Mouse (Mus musculus) testis, postnatal 14 days (tissue): ENCODE measurements around the gene Trabd.

ENCODE experiments used
- DNase-seq: peaks from one replicate; pipeline ENCODE4 v3.0.0; 2021; ENCODE audit warnings: low spot score

Trabd gene

DNA sequence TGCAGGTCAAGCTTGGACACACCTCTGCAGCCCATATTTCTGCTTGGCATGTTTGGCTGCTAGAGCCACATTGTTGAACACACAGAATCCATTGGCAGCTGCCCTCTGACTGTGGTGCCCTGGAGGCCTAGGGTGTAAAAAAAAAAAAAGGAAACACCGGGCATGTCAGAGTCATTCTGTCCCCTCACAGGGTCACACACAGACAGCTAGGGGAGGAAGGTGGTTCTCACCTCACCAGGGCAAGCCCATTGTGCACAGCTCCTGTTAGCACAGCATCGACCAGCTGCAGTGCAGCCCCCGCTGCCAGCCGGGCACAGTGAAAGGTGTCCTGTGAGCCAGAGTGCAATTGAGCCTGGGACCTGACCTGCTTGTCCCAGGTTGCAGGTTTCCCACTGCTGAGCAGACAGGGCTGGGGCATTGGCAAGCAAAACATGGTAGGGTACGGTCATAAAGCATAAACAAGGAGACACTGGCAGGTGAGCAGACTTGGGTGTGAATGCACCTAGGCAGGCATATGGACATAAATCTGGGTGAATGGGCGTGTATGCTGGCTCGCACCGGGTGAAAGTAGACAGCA, 52.5 kb downstream of the Trabd start:
- DNase-seq: no peak

- peak; percentile 72 for DNase-seq
Measured at GRCm38 (mm10) chr15:89128382-89129350, 53.7 kb downstream of the Trabd start, which contains the start of gene Hdac10. Gene Hdac10, minus strand, starts transcription at chr15:89128700.

GRCm38 (mm10) chr15:89130245-89130644, 55.3 kb downstream of the Trabd start:
- DNase-seq: no peak

- DNase-seq: no peak
Measured at GRCm38 (mm10) chr15:89131316-89131715, 56.4 kb downstream of the Trabd start.
